Mouse (Mus musculus): ENCODE results near the gene Fabp2. TPM values are rescaled to one million over a fixed set of nuclear protein-coding genes. Genes with fewer than 3 reads are reported as not detected.
A peak's percentile ranks its signal among the peaks of the same experiment; 100 is the strongest.

Fabp2 gene
- total and polyA plus RNA-seq, 3 experiments, result not detected

- Histone ChIP-seq H3K79me2 (replicated peaks; ENCODE audit: control insufficient read depth, insufficient read depth, low read length) (no peaks in the 10 kb centered on the region; the same call in 1 of the 2 replicates), H3K27ac (peak overlapping the region; percentile 61), H3K36me3 (ENCODE audit: control insufficient read depth, insufficient read depth, low read length) (peaks cover 11% of the 10 kb centered on the region), H3K9ac (ENCODE audit: low read depth, low read length) (no peak overlapping the region), H3K27me3 (ENCODE audit: control insufficient read depth, insufficient read depth, low read length) (no peaks in the 10 kb centered on the region), H3K4me1 (ENCODE audit: control insufficient read depth, insufficient read depth, low read length) (peaks cover 4% of the 10 kb centered on the region), H3K4me3 (no peak overlapping the region)
- TF ChIP-seq CTCF (IDR thresholded peaks at IDR 0.05) (peak; percentile 86), POLR2A (IDR thresholded peaks at IDR 0.05; ENCODE audit: insufficient read depth, low read depth, low read length) (no peak)
- DNase-seq, result peak in 1 of 2 experiments; percentile 28
- WGBS, result 56% methylated on average over 2 of the region's 2 CpGs
- intact Hi-C loops (cut with DNase I), result loop anchor here (1.0 to 10.0 kb wide), 3 partner anchors 164 to 416 kb away; no protein-coding TSS in a partner anchor
Measured at GRCm38 (mm10) chr3:122939215-122939614, 44.3 kb downstream of the Fabp2 start.

DNA sequence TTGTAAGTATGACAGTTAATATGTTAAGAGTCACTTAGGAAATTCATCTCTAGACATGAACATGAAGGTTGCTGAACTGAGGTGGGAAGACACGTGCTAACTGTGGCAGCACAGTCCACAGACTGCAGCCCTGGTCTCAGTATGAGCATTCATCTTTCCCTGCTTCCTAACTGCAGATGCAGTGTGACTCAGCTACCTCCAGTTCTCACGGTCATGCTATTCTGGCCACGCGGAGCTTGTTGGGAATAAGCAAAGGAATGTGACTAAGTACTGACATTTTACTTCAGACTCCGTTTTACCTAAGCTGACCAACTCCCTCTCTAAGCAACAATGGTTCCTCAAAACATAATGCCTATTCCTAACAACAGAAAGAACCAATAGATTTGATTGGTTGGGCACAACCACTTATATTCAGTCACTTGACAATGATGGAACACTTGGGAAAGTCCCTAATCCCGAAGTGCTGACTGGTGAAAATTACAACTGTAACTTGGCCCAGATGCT lies 48.6 kb downstream of the Fabp2 start:
- Histone ChIP-seq H3K79me2 (replicated peaks; ENCODE audit: control insufficient read depth, insufficient read depth, low read length) (no peaks in the 10 kb centered on the region; the same call in 1 of the 2 replicates), H3K9ac (ENCODE audit: low read depth, low read length) (no peak overlapping the region), H3K27ac (no peak overlapping the region; the same call in 1 of the 2 replicates), H3K4me3 (no peak overlapping the region), H3K4me1 (ENCODE audit: control insufficient read depth, insufficient read depth, low read length) (peaks cover 4% of the 10 kb centered on the region), H3K27me3 (ENCODE audit: control insufficient read depth, insufficient read depth, low read length) (no peaks in the 10 kb centered on the region), H3K36me3 (ENCODE audit: control insufficient read depth, insufficient read depth, low read length) (peaks cover 10% of the 10 kb centered on the region)
- WGBS, result 68% methylated on average over 6 of the region's 6 CpGs
- no peak for DNase-seq
- TF ChIP-seq POLR2A (IDR thresholded peaks at IDR 0.05; ENCODE audit: insufficient read depth, low read depth, low read length) (no peak), CTCF (IDR thresholded peaks at IDR 0.05) (no peak), EP300 (IDR thresholded peaks at IDR 0.05; ENCODE audit: insufficient read depth, low read depth, low read length) (no peak)
- intact Hi-C loops (cut with DNase I), result loop anchor here (5.0 kb wide), 1 partner anchor 34 kb away; no protein-coding TSS in a partner anchor

Other genes with a start within 250 kb of the Fabp2 start
- 1 to 10 TPM; 4.4 to 4.9 TPM for gene Pde5a, start 166.1 kb upstream of the Fabp2 start, total RNA-seq (2021)
- gene Pde5a, start 166.1 kb upstream of the Fabp2 start, polyA plus RNA-seq (2012; rRNA removed), result 1.5 and 2.3 TPM in 2 replicates
- gene Gm10959, start 24.3 kb downstream of the Fabp2 start, total RNA-seq (2021), result not detected
- not detected in 2 replicates for gene Gm10959, start 24.3 kb downstream of the Fabp2 start, polyA plus RNA-seq (2012; rRNA removed)
- 100 to 1,000 TPM in 1 of 2 experiments, 10 to 100 TPM in 1; 90.7 to 100 TPM for gene 1810037I17Rik, start 29.1 kb downstream of the Fabp2 start, total RNA-seq (2021)
- gene 1810037I17Rik, start 29.1 kb downstream of the Fabp2 start, polyA plus RNA-seq (2012; rRNA removed), result 33.7 and 47.7 TPM in 2 replicates
- gene Usp53, start 89.4 kb downstream of the Fabp2 start, total RNA-seq (2021), result 1 to 10 TPM; 7.5 to 7.9 TPM
- gene Usp53, start 89.4 kb downstream of the Fabp2 start, polyA plus RNA-seq (2012; rRNA removed), result 1.9 and 5.0 TPM in 2 replicates
- 1,000 to 10,000 TPM; 1,454 to 1,834 TPM for gene Myoz2, start 139.9 kb downstream of the Fabp2 start, total RNA-seq (2021)
- gene Myoz2, start 139.9 kb downstream of the Fabp2 start, polyA plus RNA-seq (2012; rRNA removed), result 691 and 950 TPM in 2 replicates